Mouse (Mus musculus) intestine, embryonic 16.5 days (tissue): ENCODE measurements around the gene Depp1. TPM values are rescaled to one million over a fixed set of nuclear protein-coding genes. Genes with fewer than 3 reads are reported as not detected.

ENCODE experiments used
- ATAC-seq: fragments of 200-750 bp; cut with Nextera tagmentation; 2 replicates; pipeline ENCODE4 v1.8.0; 2017; ENCODE audit warnings: moderate TSS enrichment, moderate library complexity
- H3K27ac ChIP-seq: fragments of 300-500 bp; sonication (generic); 2 replicates; pipeline ENCODE4 v1.5.1; 2014; ENCODE audit warnings: mild to moderate bottlenecking, low read length
- H3K27me3 ChIP-seq: fragments of 300-500 bp; sonication (generic); replicated peaks from 2 replicates; pipeline ENCODE4 v1.6.1; 2014; ENCODE audit warnings: low read length, control low read depth, mixed read lengths; ENCODE audit not compliant: control insufficient read depth, insufficient read depth
- H3K36me3 ChIP-seq: fragments of 300-500 bp; sonication (generic); 2 replicates; pipeline ENCODE4 v1.6.1; 2014; ENCODE audit warnings: low read length, control low read depth; ENCODE audit not compliant: control insufficient read depth, insufficient read depth
- H3K4me1 ChIP-seq: fragments of 300-500 bp; sonication (generic); 2 replicates; pipeline ENCODE4 v1.6.1; 2014; ENCODE audit warnings: low read length, control low read depth, mixed read lengths; ENCODE audit not compliant: control insufficient read depth, insufficient read depth
- H3K4me2 ChIP-seq: fragments of 300-500 bp; sonication (generic); 2 replicates; pipeline ENCODE4 v1.6.1; 2014; ENCODE audit warnings: low read depth, low read length, control low read depth
- H3K4me3 ChIP-seq: fragments of 300-500 bp; sonication (generic); 2 replicates; pipeline ENCODE4 v1.5.1; 2014; ENCODE audit warnings: mild to moderate bottlenecking, low read length
- H3K9ac ChIP-seq: fragments of 300-500 bp; sonication (generic); 2 replicates; pipeline ENCODE4 v1.6.1; 2014; ENCODE audit warnings: low read depth, low read length
- H3K9me3 ChIP-seq: fragments of 300-500 bp; sonication (generic); 2 replicates; pipeline ENCODE4 v1.6.1; 2016; ENCODE audit warnings: low read length, control low read depth; ENCODE audit not compliant: control insufficient read depth
- WGBS: fragments of 180-500 bp; shearing (Covaris S2); extraction: QIAGEN DNeasy Blood & Tissue Kit; methylation state at CpG from one replicate; pipeline ENCODE4 v1.1.7; 2014; 5-methylcytosine and 5-hydroxymethylcytosine counted together
- microRNA-seq: library from miRNA; unstranded; fragments of <30 nt; microRNA quantifications from one replicate; pipeline ENCODE4, GENCODE M21; 2016
- polyA plus RNA-seq: library from polyadenylated mRNA; unstranded; fragments of >200 nt; fragmentation: Nextera tagmentation; extraction: Ambion mirVana; gene quantifications from 2 replicates; pipeline ENCODE4 v1.2.1, GENCODE M21; 2015

Depp1 gene
- polyA plus RNA-seq, 1 experiment from 2014 or later, result 26.3 TPM

- WGBS, result 86% methylated on average over 4 of the region's 4 CpGs
- Histone ChIP-seq H3K4me3 (no peak overlapping the region), H3K4me1 (no peaks in the 10 kb centered on the region), H3K27me3 (no peaks in the 10 kb centered on the region), H3K9me3 (no peaks in the 10 kb centered on the region), H3K27ac (no peak overlapping the region), H3K36me3 (no peaks in the 10 kb centered on the region), H3K9ac (no peak overlapping the region), H3K4me2 (no peak overlapping the region)
- no peak for ATAC-seq
Measured at GRCm38 (mm10) chr6:116697896-116698425, 47.6 kb downstream of the Depp1 start.

GRCm38 (mm10) chr6:116700821-116701220 is 50.4 kb downstream of the Depp1 start:
- Histone ChIP-seq H3K4me1 (no peaks in the 10 kb centered on the region), H3K36me3 (no peaks in the 10 kb centered on the region), H3K27me3 (no peaks in the 10 kb centered on the region), H3K27ac (no peak overlapping the region), H3K9ac (no peak overlapping the region), H3K4me3 (no peak overlapping the region), H3K9me3 (no peaks in the 10 kb centered on the region), H3K4me2 (no peak overlapping the region)
- no peak for ATAC-seq

Small RNA genes lying within 50 kb of the gene (microRNA-seq; reads per million reads assigned to microRNA genes)
- gene Mir7043, result not detected

Other genes with a start within 250 kb of the Depp1 start
- 2.0 TPM in 2 replicates for gene Alox5, start 189.4 kb upstream of the Depp1 start, polyA plus RNA-seq
- gene Olfr211, start 161.5 kb upstream of the Depp1 start, polyA plus RNA-seq, result not detected in 2 replicates
- gene Olfr212, start 144.1 kb upstream of the Depp1 start, polyA plus RNA-seq, result not detected in 2 replicates
- gene Olfr213, start 112.2 kb upstream of the Depp1 start, polyA plus RNA-seq, result not detected in 2 replicates
- gene Gm5580, start 99.5 kb upstream of the Depp1 start, polyA plus RNA-seq, result 0.49 and 0.53 TPM in 2 replicates
- gene Olfr214, start 96.4 kb upstream of the Depp1 start, polyA plus RNA-seq, result not detected in 2 replicates
- gene Olfr215, start 66.4 kb upstream of the Depp1 start, polyA plus RNA-seq, result not detected in 2 replicates
- gene Zfp422, start 21.6 kb upstream of the Depp1 start, polyA plus RNA-seq, result 93.5 and 102 TPM in 2 replicates
- gene Rassf4, start 23.3 kb downstream of the Depp1 start, polyA plus RNA-seq, result 8.6 and 9.2 TPM in 2 replicates
- 0.06 and 0.07 TPM in 2 replicates for gene Tmem72, start 66.3 kb downstream of the Depp1 start, polyA plus RNA-seq